Mouse (Mus musculus): ENCODE measurements around the gene Neurl1a.
A peak's percentile ranks its signal among the peaks of the same experiment; 100 is the strongest.

DNA sequence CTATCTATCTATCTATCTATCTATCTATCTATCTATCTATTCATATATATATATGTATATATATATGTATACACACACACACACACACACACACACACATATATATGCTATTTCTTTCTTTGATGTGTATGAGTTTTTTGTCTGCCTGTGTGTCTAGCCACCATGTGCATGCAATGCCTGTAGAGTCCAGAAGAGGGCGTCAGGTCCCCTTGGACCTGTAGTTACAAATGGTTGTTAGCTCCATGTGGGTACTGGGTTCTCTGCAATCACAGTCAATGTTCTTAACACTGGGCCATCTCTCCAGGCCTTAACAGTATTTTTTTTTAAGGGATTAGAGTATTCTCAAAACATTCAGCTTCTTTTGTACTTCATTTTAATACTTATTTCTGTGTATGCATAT lies 34.9 kb downstream of the Neurl1a start:
- TF ChIP-seq CTCF (conservative IDR thresholded peaks at IDR 0.05; ENCODE audit: insufficient read depth, insufficient read length, low read depth, low read length) (peak; percentile 24; the same call in 1 of the 2 replicates), POLR2A (IDR thresholded peaks at IDR 0.05; ENCODE audit: low read depth, low read length) (no peak)
